Mouse (Mus musculus) MEL (cell line): ENCODE results near the gene Lhx2. TPM values are rescaled to one million over a fixed set of nuclear protein-coding genes. Genes with fewer than 3 reads are reported as not detected.

Experiments used
- DNase-seq: peaks from one replicate; pipeline ENCODE4 v3.0.0; 2011; ENCODE audit warnings: low read depth, low spot score
- H3K27ac ChIP-seq: 2 replicates; pipeline ENCODE4 v1.5.1; 2012; ENCODE audit warnings: low read depth, mild to moderate bottlenecking, control low read depth, low read length, moderate library complexity; ENCODE audit not compliant: control insufficient read depth
- H3K27me3 ChIP-seq, 2 experiments: fragments of 150-350 bp in 1 of 2; sonication (generic) in 1 of 2; 2 replicates each; pipeline ENCODE4 v1.6.1; 2012; ENCODE audit warnings: low read length in 2 of 2, mild to moderate bottlenecking in 2 of 2, improper control_type of control experiment in 1 of 2, moderate library complexity in 1 of 2; ENCODE audit not compliant: insufficient read depth in 2 of 2, control insufficient read depth in 1 of 2
- H3K36me3 ChIP-seq, 2 experiments: 2 replicates each; pipeline ENCODE4 v1.6.1; 2012 to 2014; ENCODE audit warnings: low read length in 2 of 2, improper control_type of control experiment in 1 of 2, inconsistent platforms in 1 of 2, mild to moderate bottlenecking in 1 of 2; ENCODE audit not compliant: insufficient read depth in 2 of 2, control insufficient read depth in 1 of 2
- H3K4me1 ChIP-seq, 2 experiments: fragments of 150-350 bp in 1 of 2; sonication (generic) in 1 of 2; 2 replicates each; pipeline ENCODE4 v1.6.1; 2012; ENCODE audit warnings: low read length in 2 of 2, improper control_type of control experiment in 1 of 2, mild to moderate bottlenecking in 1 of 2; ENCODE audit not compliant: insufficient read depth in 2 of 2, control insufficient read depth in 1 of 2
- H3K4me3 ChIP-seq, 2 experiments: fragments of 150-350 bp in 1 of 2; sonication (generic) in 1 of 2; 2 replicates each; pipeline ENCODE4 v1.5.1; 2012; ENCODE audit warnings: low read depth in 2 of 2, low read length in 2 of 2, mild to moderate bottlenecking in 2 of 2, moderate library complexity in 2 of 2, control low read depth in 1 of 2, improper control_type of control experiment in 1 of 2; ENCODE audit not compliant: control insufficient read depth in 1 of 2, insufficient read depth in 1 of 2
- H3K79me2 ChIP-seq: 2 replicates; pipeline ENCODE4 v1.6.1; 2012; ENCODE audit warnings: mild to moderate bottlenecking, low read length, moderate library complexity; ENCODE audit not compliant: control insufficient read depth, poor library complexity, insufficient read depth
- H3K9ac ChIP-seq: 2 replicates; pipeline ENCODE4 v1.6.1; 2012; ENCODE audit warnings: low read depth, mild to moderate bottlenecking, control low read depth, low read length, moderate library complexity; ENCODE audit not compliant: control insufficient read depth, poor library complexity, severe bottlenecking
- H3K9me3 ChIP-seq: fragments of 150-350 bp; sonication (generic); replicated peaks from 2 replicates; pipeline ENCODE4 v1.6.1; 2012; ENCODE audit warnings: mild to moderate bottlenecking, low read length, improper control_type of control experiment, moderate library complexity; ENCODE audit not compliant: insufficient read depth
- CHD2 ChIP-seq: IDR thresholded peaks from 2 replicates; pipeline ENCODE4 v1.6.1; 2011; ENCODE audit warnings: low read length, improper control_type of control experiment
- E2F4 ChIP-seq: IDR thresholded peaks from 2 replicates; pipeline ENCODE4 v1.6.1; 2011; ENCODE audit warnings: low read depth, low read length, improper control_type of control experiment, borderline replicate concordance
- ELF1 ChIP-seq: IDR thresholded peaks from 2 replicates; pipeline ENCODE4 v1.6.1; 2014; ENCODE audit warnings: low read depth, mild to moderate bottlenecking, inconsistent platforms, low read length, improper control_type of control experiment, moderate library complexity
- ETS1 ChIP-seq: IDR thresholded peaks from 2 replicates; pipeline ENCODE4 v1.6.1; 2012; ENCODE audit warnings: low read depth, mild to moderate bottlenecking, inconsistent platforms, low read length, improper control_type of control experiment, moderate library complexity
- JUND ChIP-seq: IDR thresholded peaks from 2 replicates; pipeline ENCODE4 v1.6.1; 2011; ENCODE audit warnings: low read depth, mild to moderate bottlenecking, improper control_type of control experiment, low read length
- KAT2A ChIP-seq: conservative IDR thresholded peaks from 2 replicates; pipeline ENCODE4 v1.6.1; 2012; ENCODE audit warnings: low read depth, low read length, improper control_type of control experiment, inconsistent platforms
- MAZ ChIP-seq: IDR thresholded peaks from 2 replicates; pipeline ENCODE4 v1.6.1; 2012; ENCODE audit warnings: low read depth, mild to moderate bottlenecking, inconsistent platforms, low read length, improper control_type of control experiment
- MEF2A ChIP-seq: IDR thresholded peaks from 2 replicates; pipeline ENCODE4 v1.6.1; 2014; ENCODE audit warnings: low read depth, mild to moderate bottlenecking, inconsistent platforms, low read length, improper control_type of control experiment; ENCODE audit not compliant: poor library complexity, insufficient replicate concordance, severe bottlenecking; ENCODE audit errors: extremely low read depth
- MXI1 ChIP-seq: IDR thresholded peaks from 2 replicates; pipeline ENCODE4 v1.6.1; 2011; ENCODE audit warnings: mild to moderate bottlenecking, low read depth, low read length, improper control_type of control experiment
- MYB ChIP-seq: IDR thresholded peaks from 2 replicates; pipeline ENCODE4 v1.6.1; 2011; ENCODE audit warnings: mild to moderate bottlenecking, low read depth, low read length, improper control_type of control experiment
- NELFE ChIP-seq: IDR thresholded peaks from 2 replicates; pipeline ENCODE4 v1.6.1; 2011; ENCODE audit warnings: low read depth, low read length, improper control_type of control experiment
- POLR2AphosphoS2 ChIP-seq: IDR thresholded peaks from 2 replicates; pipeline ENCODE4 v1.6.1; 2011; ENCODE audit warnings: low read length, improper control_type of control experiment
- POLR2AphosphoS5 ChIP-seq: IDR thresholded peaks from 2 replicates; pipeline ENCODE4 v1.6.1; 2012; ENCODE audit warnings: low read depth, borderline replicate concordance, mild to moderate bottlenecking, inconsistent platforms, low read length, moderate library complexity, mixed read lengths
- SMC3 ChIP-seq: IDR thresholded peaks from 2 replicates; pipeline ENCODE4 v1.6.1; 2011; ENCODE audit warnings: low read depth, low read length, improper control_type of control experiment
- TAL1 ChIP-seq: IDR thresholded peaks from 2 replicates; pipeline ENCODE4 v1.6.1; 2012; ENCODE audit warnings: mild to moderate bottlenecking, inconsistent platforms, low read length, moderate library complexity, mixed read lengths
- TBP ChIP-seq: IDR thresholded peaks from 2 replicates; pipeline ENCODE4 v1.8.0; 2011; ENCODE audit warnings: low read depth, low read length, improper control_type of control experiment
- UBTF ChIP-seq: IDR thresholded peaks from 2 replicates; pipeline ENCODE4 v1.6.1; 2012; ENCODE audit warnings: low read depth, mild to moderate bottlenecking, inconsistent platforms, low read length, improper control_type of control experiment, moderate library complexity, borderline replicate concordance; ENCODE audit not compliant: insufficient read depth
- USF1 ChIP-seq: IDR thresholded peaks from 2 replicates; pipeline ENCODE4 v1.6.1; 2014; ENCODE audit warnings: low read depth, mild to moderate bottlenecking, inconsistent platforms, low read length, improper control_type of control experiment, moderate library complexity
- USF2 ChIP-seq, 2 experiments: IDR thresholded peaks; 2 replicates each; pipeline ENCODE4 v1.6.1; 2011 to 2012; ENCODE audit warnings: improper control_type of control experiment in 2 of 2, low read length in 2 of 2, borderline replicate concordance in 1 of 2, inconsistent platforms in 1 of 2, low read depth in 1 of 2, mild to moderate bottlenecking in 1 of 2; ENCODE audit not compliant: insufficient read depth in 1 of 2
- ZMIZ1 ChIP-seq: IDR thresholded peaks from 2 replicates; pipeline ENCODE4 v1.6.1; 2012; ENCODE audit warnings: low read depth, mild to moderate bottlenecking, inconsistent platforms, low read length, improper control_type of control experiment, moderate library complexity
- ZNF384 ChIP-seq: IDR thresholded peaks from 2 replicates; pipeline ENCODE4 v1.6.1; 2012; ENCODE audit warnings: low read depth, mild to moderate bottlenecking, inconsistent platforms, low read length, improper control_type of control experiment
- polyA plus RNA-seq, 2 experiments: library from polyadenylated mRNA; stranded (reverse) in 1 of 2; unstranded in 1 of 2; fragments of >175 nt in 1 of 2; fragments of >200 nt in 1 of 2; gene quantifications; 2 replicates each; pipeline versions ENCODE4 v1.2.1 to v1.2.4; 2012; ENCODE audit warnings: low replicate concordance in 2 of 2, low read depth in 1 of 2; ENCODE audit not compliant: insufficient read length in 2 of 2, insufficient read depth in 1 of 2, missing spikeins in 1 of 2
- total RNA-seq: library from RNA; depleted of rRNA; stranded (reverse); fragments of 300-350 nt; gene quantifications from 2 replicates; pipeline ENCODE4 v1.2.3, GENCODE M21; 2012

The Lhx2 gene
- total and polyA plus RNA-seq, 3 experiments = 0.12 TPM; not detected in 2

- no peak for TF ChIP-seq MEF2A
- TF ChIP-seq MYB = no peak
- 0 out of 2 replicates have a peak, but pooled peaks have one; percentile 12 for TF ChIP-seq CHD2
- no peak for TF ChIP-seq SMC3
- no peak for TF ChIP-seq USF2 (IDR thresholded peaks at IDR 0.05; ENCODE audit: borderline replicate concordance in 1 of 2, insufficient read depth in 1 of 2, low read depth in 1 of 2, low read length in 2 of 2)
- TF ChIP-seq ZMIZ1 = no peak
- no peak for TF ChIP-seq TAL1
- no peak for TF ChIP-seq ZNF384
- no peak for TF ChIP-seq POLR2AphosphoS5
- TF ChIP-seq NELFE = no peak
- TF ChIP-seq KAT2A = no peak
- TF ChIP-seq JUND = no peak
Measured at GRCm38 (mm10) chr2:38380136-38381083, 41.3 kb downstream of the Lhx2 start (continued).

- H3K4me1 ChIP-seq = peaks cover 0 to 5% of the 10 kb centered on the region in 2 experiments; a peak in 1 of 4 replicates
- TF ChIP-seq POLR2AphosphoS2 = no peak
- no peak for TF ChIP-seq TBP
- no peak for TF ChIP-seq MYB
- no peak for TF ChIP-seq MXI1
- no peak for TF ChIP-seq ELF1
- no peak for TF ChIP-seq ZMIZ1
- TF ChIP-seq UBTF = no peak
- no peak for TF ChIP-seq CHD2
- TF ChIP-seq ETS1 = no peak
- no peak for TF ChIP-seq KAT2A
- no peak for TF ChIP-seq MAZ
- TF ChIP-seq JUND = no peak
- no peak for TF ChIP-seq E2F4
- TF ChIP-seq USF1 = no peak
- DNase-seq = peak; percentile 26
- no peaks in the 10 kb centered on the region for H3K36me3 ChIP-seq
- H3K27ac ChIP-seq = no peak overlapping the region
- peaks cover 0 to 2% of the 10 kb centered on the region in 2 experiments; a peak in 2 of 4 replicates for H3K27me3 ChIP-seq
- no peak overlapping the region for H3K4me3 ChIP-seq
- H3K9ac ChIP-seq = no peak overlapping the region
- no peaks in the 10 kb centered on the region for H3K79me2 ChIP-seq
- no peaks in the 10 kb centered on the region for H3K9me3 ChIP-seq
Measured at GRCm38 (mm10) chr2:38387568-38388262, 48.6 kb downstream of the Lhx2 start.
